In the genomic region with DNA sequence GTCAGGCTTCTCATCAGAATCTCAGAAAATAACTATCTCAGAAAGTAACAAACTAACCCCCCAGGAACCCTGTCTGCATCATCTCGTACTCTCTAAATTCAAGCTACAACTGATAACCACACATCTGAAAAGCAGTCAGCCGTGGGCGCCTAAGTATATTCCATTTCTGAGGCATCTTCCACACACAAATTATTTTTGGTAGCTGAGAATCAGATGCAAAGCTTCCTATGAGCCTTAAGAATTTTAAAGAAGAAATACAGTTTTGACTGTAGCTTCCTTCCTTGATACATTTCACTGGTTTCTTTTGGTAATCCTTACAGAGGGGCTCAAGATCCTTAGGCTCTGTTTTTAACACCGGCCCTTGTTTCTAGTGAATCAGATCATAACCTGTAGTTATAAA, we compare ENCODE assay signal across 8 mouse cellular contexts. TPM values are rescaled to one million over a fixed set of nuclear protein-coding genes. Genes with fewer than 3 reads are reported as not detected.
A peak's percentile ranks its signal among the peaks of the same experiment; 100 is the strongest.
DNase-seq lines count a peak whose midpoint lies in the region; ATAC-seq lines count a peak whose summit lies in the region.

No protein-coding gene starts in this region.

- DNase-seq in heart, adult 9 months (ENCODE audit: low spot score in 2 of 2), result no peak
- no peak for DNase-seq in adrenal gland, postnatal 25 days

- no peak overlapping the region; the same call in 1 of the 2 replicates for H3K9ac ChIP-seq in heart, embryonic 11.5 days (ENCODE audit: low read depth, low read length)
- no peak overlapping the region for H3K9ac ChIP-seq in midbrain, embryonic 12.5 days (replicated peaks)
- H3K9ac ChIP-seq in midbrain, embryonic 16.5 days (ENCODE audit: low read depth, low read length), result no peak overlapping the region
- no peak overlapping the region for H3K9ac ChIP-seq in intestine, embryonic 15.5 days
- no peak overlapping the region for H3K9ac ChIP-seq in stomach, embryonic 15.5 days
- H3K9ac ChIP-seq in kidney, embryonic 14.5 days (ENCODE audit: low read depth, low read length), result no peak overlapping the region

- peak overlapping the region; percentile 70 for H3K4me2 ChIP-seq in heart, embryonic 11.5 days
- H3K4me2 ChIP-seq in midbrain, embryonic 12.5 days (replicated peaks), result peak overlapping the region; percentile 63
- no peak overlapping the region for H3K4me2 ChIP-seq in midbrain, embryonic 16.5 days (ENCODE audit: low read length)
- 0 out of 2 replicates have a peak overlapping the region, but pooled peaks have one; percentile 75 for H3K4me2 ChIP-seq in intestine, embryonic 15.5 days (replicated peaks)
- peak overlapping the region; percentile 67; the same call in 1 of the 2 replicates for H3K4me2 ChIP-seq in stomach, embryonic 15.5 days
- no peak overlapping the region for H3K4me2 ChIP-seq in kidney, embryonic 14.5 days (replicated peaks; ENCODE audit: low read depth, low read length)

- H3K9me3 ChIP-seq in heart, embryonic 11.5 days (replicated peaks; ENCODE audit: control insufficient read depth, low read length), result no peaks in the 10 kb centered on the region
- no peaks in the 10 kb centered on the region for H3K9me3 ChIP-seq in midbrain, embryonic 12.5 days
- H3K9me3 ChIP-seq in midbrain, embryonic 16.5 days (replicated peaks; ENCODE audit: control insufficient read depth, low read length, poor library complexity, severe bottlenecking), result no peaks in the 10 kb centered on the region
- no peaks in the 10 kb centered on the region for H3K9me3 ChIP-seq in intestine, embryonic 15.5 days
- no peaks in the 10 kb centered on the region for H3K9me3 ChIP-seq in stomach, embryonic 15.5 days
- no peaks in the 10 kb centered on the region for H3K9me3 ChIP-seq in kidney, embryonic 14.5 days (ENCODE audit: control insufficient read depth, low read length)

- no peak for ATAC-seq in heart, embryonic 11.5 days (replicated peaks; ENCODE audit: insufficient number of reproducible peaks, low FRiP score, low TSS enrichment)
- no peak for ATAC-seq in midbrain, embryonic 12.5 days (ENCODE audit: low FRiP score, low read depth)
- ATAC-seq in midbrain, embryonic 16.5 days, result no peak
- ATAC-seq in intestine, embryonic 15.5 days, result no peak
- no peak for ATAC-seq in stomach, embryonic 15.5 days (ENCODE audit: insufficient read depth, low FRiP score, low read depth)
- no peak for ATAC-seq in kidney, embryonic 14.5 days (ENCODE audit: low FRiP score, low TSS enrichment)

- H3K27ac ChIP-seq in heart, embryonic 11.5 days (ENCODE audit: low read depth, low read length), result no peak overlapping the region
- no peak overlapping the region for H3K27ac ChIP-seq in midbrain, embryonic 12.5 days (replicated peaks)
- no peak overlapping the region for H3K27ac ChIP-seq in midbrain, embryonic 16.5 days (ENCODE audit: low read length)
- no peak overlapping the region for H3K27ac ChIP-seq in intestine, embryonic 15.5 days
- H3K27ac ChIP-seq in stomach, embryonic 15.5 days, result peak overlapping the region; percentile 42; the same call in 1 of the 2 replicates
- H3K27ac ChIP-seq in kidney, embryonic 14.5 days (ENCODE audit: low read depth, low read length), result no peak overlapping the region

- no peaks in the 10 kb centered on the region for H3K27me3 ChIP-seq in heart, embryonic 11.5 days (ENCODE audit: control insufficient read depth, insufficient read depth, low read length)
- H3K27me3 ChIP-seq in midbrain, embryonic 12.5 days, result peaks cover 37% of the 10 kb centered on the region
- peaks cover 10% of the 10 kb centered on the region; the same call in 1 of the 2 replicates for H3K27me3 ChIP-seq in midbrain, embryonic 16.5 days (ENCODE audit: control insufficient read depth, insufficient read depth, low read depth, low read length)
- H3K27me3 ChIP-seq in intestine, embryonic 15.5 days (replicated peaks), result no peaks in the 10 kb centered on the region
- no peaks in the 10 kb centered on the region for H3K27me3 ChIP-seq in stomach, embryonic 15.5 days (replicated peaks)
- H3K27me3 ChIP-seq in kidney, embryonic 14.5 days (ENCODE audit: control insufficient read depth, insufficient read depth, low read length), result peaks cover 7% of the 10 kb centered on the region; the same call in 1 of the 2 replicates

- peak overlapping the region; percentile 45 for H3K4me3 ChIP-seq in heart, embryonic 11.5 days (ENCODE audit: low read depth, low read length)
- no peak overlapping the region for H3K4me3 ChIP-seq in midbrain, embryonic 12.5 days
- H3K4me3 ChIP-seq in midbrain, embryonic 16.5 days (ENCODE audit: low read depth, low read length), result no peak overlapping the region
- no peak overlapping the region for H3K4me3 ChIP-seq in intestine, embryonic 15.5 days (replicated peaks)
- H3K4me3 ChIP-seq in stomach, embryonic 15.5 days (replicated peaks), result no peak overlapping the region
- H3K4me3 ChIP-seq in kidney, embryonic 14.5 days (ENCODE audit: low read length), result no peak overlapping the region

- peaks cover 4% of the 10 kb centered on the region; the same call in 1 of the 2 replicates for H3K4me1 ChIP-seq in heart, embryonic 11.5 days (ENCODE audit: control insufficient read depth, insufficient read depth, low read length)
- peaks cover 34% of the 10 kb centered on the region for H3K4me1 ChIP-seq in midbrain, embryonic 12.5 days
- peaks cover 10% of the 10 kb centered on the region for H3K4me1 ChIP-seq in midbrain, embryonic 16.5 days (ENCODE audit: control insufficient read depth, insufficient read depth, low read length)
- peaks cover 20% of the 10 kb centered on the region; the same call in 1 of the 2 replicates for H3K4me1 ChIP-seq in intestine, embryonic 15.5 days (replicated peaks)
- H3K4me1 ChIP-seq in stomach, embryonic 15.5 days, result peaks cover 10% of the 10 kb centered on the region; the same call in 1 of the 2 replicates
- H3K4me1 ChIP-seq in kidney, embryonic 14.5 days (ENCODE audit: control insufficient read depth, insufficient read depth, low read length), result no peaks in the 10 kb centered on the region

- 55% methylated on average over 4 of the region's 4 CpGs for WGBS in heart, embryonic 11.5 days (ENCODE audit: insufficient replicate concordance)
- WGBS in midbrain, embryonic 12.5 days, result 44% methylated on average over 4 of the region's 4 CpGs
- WGBS in midbrain, embryonic 16.5 days, result 69% methylated on average over 4 of the region's 4 CpGs
- 68% methylated on average over 4 of the region's 4 CpGs for WGBS in intestine, embryonic 15.5 days
- 70% methylated on average over 4 of the region's 4 CpGs for WGBS in stomach, embryonic 15.5 days
- WGBS in kidney, embryonic 14.5 days, result 66% methylated on average over 4 of the region's 4 CpGs

- no peaks in the 10 kb centered on the region for H3K36me3 ChIP-seq in heart, embryonic 11.5 days (ENCODE audit: control insufficient read depth, insufficient read depth, low read length)
- H3K36me3 ChIP-seq in midbrain, embryonic 12.5 days, result no peaks in the 10 kb centered on the region
- no peaks in the 10 kb centered on the region for H3K36me3 ChIP-seq in midbrain, embryonic 16.5 days (ENCODE audit: control insufficient read depth, insufficient read depth, low read length)
- H3K36me3 ChIP-seq in intestine, embryonic 15.5 days, result no peaks in the 10 kb centered on the region
- no peaks in the 10 kb centered on the region for H3K36me3 ChIP-seq in stomach, embryonic 15.5 days
- no peaks in the 10 kb centered on the region for H3K36me3 ChIP-seq in kidney, embryonic 14.5 days (ENCODE audit: control insufficient read depth, insufficient read depth, low read length)

RNA-seq across cellular contexts. Expression of a gene that starts 58.4 kb away (rescaled TPM):
- polyA plus RNA-seq in heart, embryonic 11.5 days (2014; fragmentation: Nextera tagmentation; extraction: Ambion mirVana), result 10.6 and 11.7 TPM in 2 replicates
- polyA plus RNA-seq in midbrain, embryonic 12.5 days (2016; fragmentation: Nextera tagmentation; extraction: Ambion mirVana), result 12.0 and 14.4 TPM in 2 replicates
- 10.6 and 11.1 TPM in 2 replicates for polyA plus RNA-seq in midbrain, embryonic 16.5 days (2015; fragmentation: Nextera tagmentation; extraction: Ambion mirVana)
- 10.8 and 11.2 TPM in 2 replicates for polyA plus RNA-seq in intestine, embryonic 15.5 days (2015; fragmentation: Nextera tagmentation; extraction: Ambion mirVana)
- 11.4 and 11.7 TPM in 2 replicates for polyA plus RNA-seq in stomach, embryonic 15.5 days (2015; fragmentation: Nextera tagmentation; extraction: Ambion mirVana)
- total RNA-seq in adrenal gland, postnatal 25 days (2021), result 15.2 and 19.1 TPM in 2 replicates
- polyA plus RNA-seq in kidney, embryonic 14.5 days (2014; fragmentation: Nextera tagmentation; extraction: Ambion mirVana), result 10.2 and 13.0 TPM in 2 replicates

Comparison
In these comparisons a context has a peak if more than half of its experiments do, and no peak if none do; other contexts are left out.
1. H3K4me2 ChIP-seq: peak in heart, embryonic 11.5 days (single experiment), midbrain, embryonic 12.5 days (single experiment), intestine, embryonic 15.5 days (single experiment) and stomach, embryonic 15.5 days (single experiment); none in midbrain, embryonic 16.5 days (single experiment) and kidney, embryonic 14.5 days (single experiment).